Mouse (Mus musculus) small intestine, adult 2 months (tissue): ENCODE measurements around the gene Vps37b.

ENCODE experiments used
- CTCF ChIP-seq: fragments of 200-500 bp; IDR thresholded peaks from 2 replicates; pipeline ENCODE4 v1.5.1; 2012; ENCODE audit warnings: low read depth, mild to moderate bottlenecking, control low read depth, inconsistent platforms, low read length, moderate library complexity, mixed read lengths; ENCODE audit not compliant: insufficient replicate concordance, insufficient read length; ENCODE audit errors: extremely low read depth
- POLR2A ChIP-seq: fragments of 200-500 bp; IDR thresholded peaks from 2 replicates; pipeline ENCODE4 v1.6.1; 2012; ENCODE audit warnings: low read depth, mild to moderate bottlenecking, control low read depth, inconsistent platforms, low read length, moderate library complexity

DNA sequence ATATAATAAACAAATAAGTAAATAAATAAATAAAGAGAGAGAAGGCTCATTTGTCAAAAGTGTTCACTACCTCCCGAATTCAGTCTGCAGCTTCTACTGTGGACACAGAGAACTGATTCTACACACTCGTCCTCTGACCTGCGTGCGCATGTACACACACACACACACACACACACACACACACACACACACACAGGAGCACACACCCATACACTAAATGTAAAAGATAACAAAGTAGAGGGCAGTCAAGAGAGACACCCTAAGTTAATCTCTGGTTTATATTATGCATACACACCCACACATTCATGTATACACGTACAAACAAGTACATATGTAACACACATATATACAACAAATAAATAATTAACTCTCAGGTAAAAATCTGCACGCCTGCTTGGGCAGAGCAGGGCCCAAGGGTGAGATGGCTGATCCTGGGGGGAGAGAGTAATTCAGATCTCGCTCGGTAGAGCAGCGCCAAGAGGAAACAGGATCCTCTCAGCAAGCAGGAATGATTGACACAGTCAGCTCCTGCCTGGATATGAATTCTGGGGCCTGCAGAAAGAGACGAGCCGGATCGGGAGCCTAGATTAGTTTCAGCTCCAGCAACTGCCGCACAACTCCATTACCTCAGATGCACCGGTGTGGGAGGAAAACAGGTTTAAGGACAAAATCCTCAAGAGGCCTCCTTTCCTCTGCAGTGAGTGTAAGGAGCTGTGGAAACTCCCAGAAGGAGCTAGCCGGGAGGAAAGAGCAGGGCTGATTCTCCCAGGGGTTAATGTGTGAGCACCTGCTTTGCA lies 17.4 kb upstream of the Vps37b start:
- no peak for TF ChIP-seq CTCF
- TF ChIP-seq POLR2A = no peak
